Mouse (Mus musculus): Measurements from ENCODE around the gene Gm11555. TPM values are rescaled to one million over a fixed set of nuclear protein-coding genes. Genes with fewer than 3 reads are reported as not detected.

Gene Gm11555
- total and polyA plus RNA-seq, 3 experiments: not detected

GRCm38 (mm10) chr11:99634653-99635134 lies 15.3 kb downstream of the Gm11555 start, which contains the start of gene Krtap4-2:
TSS of gene Krtap4-2 (minus strand) at chr11:99635084.
- H3K27me3 ChIP-seq (ENCODE audit: control insufficient read depth in 1 of 2, insufficient read depth in 2 of 2, low read length in 2 of 2): no peaks in the 10 kb centered on the region

GRCm38 (mm10) chr11:99633293-99633692 lies 16.7 kb downstream of the Gm11555 start:
- Histone ChIP-seq H3K27me3 (ENCODE audit: control insufficient read depth in 1 of 2, insufficient read depth in 2 of 2, low read length in 2 of 2) (no peaks in the 10 kb centered on the region), H3K9me3 (replicated peaks; ENCODE audit: insufficient read depth, low read length) (no peaks in the 10 kb centered on the region), H3K4me3 (ENCODE audit: control insufficient read depth in 1 of 2, insufficient read depth in 1 of 2, low read depth in 2 of 2, low read length in 2 of 2) (no peak overlapping the region), H3K9ac (ENCODE audit: control insufficient read depth, low read depth, low read length, poor library complexity, severe bottlenecking) (no peak overlapping the region), H3K79me2 (ENCODE audit: control insufficient read depth, insufficient read depth, low read length, poor library complexity) (no peaks in the 10 kb centered on the region), H3K27ac (ENCODE audit: control insufficient read depth, low read depth, low read length) (no peak overlapping the region), H3K36me3 (ENCODE audit: control insufficient read depth in 1 of 2, insufficient read depth in 2 of 2, low read length in 2 of 2) (no peaks in the 10 kb centered on the region), H3K4me1 (ENCODE audit: control insufficient read depth in 1 of 2, insufficient read depth in 2 of 2, low read length in 2 of 2) (no peaks in the 10 kb centered on the region)
- no peak for DNase-seq (ENCODE audit: low read depth, low spot score)
- no peak for TF ChIP-seq USF2 (IDR thresholded peaks at IDR 0.05; ENCODE audit: borderline replicate concordance in 1 of 2, insufficient read depth in 1 of 2, low read depth in 1 of 2, low read length in 2 of 2)
- no peak for TF ChIP-seq MYC (IDR thresholded peaks at IDR 0.05; ENCODE audit: low read depth, low read length)
- no peak for TF ChIP-seq NRF1 (IDR thresholded peaks at IDR 0.05; ENCODE audit: insufficient read depth, low read depth, low read length, poor library complexity, severe bottlenecking)
- no peak for TF ChIP-seq TAL1 (IDR thresholded peaks at IDR 0.05; ENCODE audit: low read length)
- no peak for TF ChIP-seq POLR2A (IDR thresholded peaks at IDR 0.05; ENCODE audit: control insufficient read depth in 1 of 2, insufficient read depth in 1 of 2, low read depth in 1 of 2, low read length in 2 of 2, poor library complexity in 1 of 2)
- TF ChIP-seq RCOR1 (IDR thresholded peaks at IDR 0.05; ENCODE audit: low read depth, low read length): no peak
- no peak for TF ChIP-seq ZNF384 (IDR thresholded peaks at IDR 0.05; ENCODE audit: low read depth, low read length)
- TF ChIP-seq POLR2AphosphoS2 (IDR thresholded peaks at IDR 0.05; ENCODE audit: low read length): no peak
- TF ChIP-seq E2F4 (IDR thresholded peaks at IDR 0.05; ENCODE audit: borderline replicate concordance, low read depth, low read length): no peak
- TF ChIP-seq RAD21 (IDR thresholded peaks at IDR 0.05; ENCODE audit: low read depth, low read length): no peak
- TF ChIP-seq MAX (IDR thresholded peaks at IDR 0.05; ENCODE audit: low read length): no peak

More at GRCm38 (mm10) chr11:99634653-99635134, 15.3 kb downstream of the Gm11555 start, which contains the start of gene Krtap4-2:
- Histone ChIP-seq H3K36me3 (ENCODE audit: control insufficient read depth in 1 of 2, insufficient read depth in 2 of 2, low read length in 2 of 2) (no peaks in the 10 kb centered on the region), H3K9me3 (replicated peaks; ENCODE audit: insufficient read depth, low read length) (no peaks in the 10 kb centered on the region), H3K79me2 (ENCODE audit: control insufficient read depth, insufficient read depth, low read length, poor library complexity) (no peaks in the 10 kb centered on the region), H3K9ac (ENCODE audit: control insufficient read depth, low read depth, low read length, poor library complexity, severe bottlenecking) (no peak within 1 kb of the TSS), H3K4me3 (ENCODE audit: control insufficient read depth in 1 of 2, insufficient read depth in 1 of 2, low read depth in 2 of 2, low read length in 2 of 2) (no peak within 1 kb of the TSS), H3K4me1 (ENCODE audit: control insufficient read depth in 1 of 2, insufficient read depth in 2 of 2, low read length in 2 of 2) (no peaks in the 10 kb centered on the region), H3K27ac (ENCODE audit: control insufficient read depth, low read depth, low read length) (no peak within 1 kb of the TSS)
- TF ChIP-seq GABPA (IDR thresholded peaks at IDR 0.05; ENCODE audit: low read depth, low read length) (no peak), NELFE (IDR thresholded peaks at IDR 0.05; ENCODE audit: low read depth, low read length) (no peak), NRF1 (IDR thresholded peaks at IDR 0.05; ENCODE audit: insufficient read depth, low read depth, low read length, poor library complexity, severe bottlenecking) (no peak), CHD1 (IDR thresholded peaks at IDR 0.05; ENCODE audit: low read depth, low read length) (no peak), E2F4 (IDR thresholded peaks at IDR 0.05; ENCODE audit: borderline replicate concordance, low read depth, low read length) (no peak)
- no peak for DNase-seq (ENCODE audit: low read depth, low spot score)

GRCm38 (mm10) chr11:99630890-99631289 lies 19.1 kb downstream of the Gm11555 start:
- no peak overlapping the region for H3K4me3 ChIP-seq (ENCODE audit: control insufficient read depth in 1 of 2, insufficient read depth in 1 of 2, low read depth in 2 of 2, low read length in 2 of 2)
- H3K27ac ChIP-seq (ENCODE audit: control insufficient read depth, low read depth, low read length): no peak overlapping the region
- no peaks in the 10 kb centered on the region for H3K9me3 ChIP-seq (replicated peaks; ENCODE audit: insufficient read depth, low read length)
- DNase-seq (ENCODE audit: low read depth, low spot score): no peak
- H3K9ac ChIP-seq (ENCODE audit: control insufficient read depth, low read depth, low read length, poor library complexity, severe bottlenecking): no peak overlapping the region
- no peaks in the 10 kb centered on the region for H3K36me3 ChIP-seq (ENCODE audit: control insufficient read depth in 1 of 2, insufficient read depth in 2 of 2, low read length in 2 of 2)
- TF ChIP-seq RCOR1 (IDR thresholded peaks at IDR 0.05; ENCODE audit: low read depth, low read length) (no peak), MXI1 (IDR thresholded peaks at IDR 0.05; ENCODE audit: low read depth, low read length) (no peak), JUND (IDR thresholded peaks at IDR 0.05; ENCODE audit: low read depth, low read length) (no peak), GABPA (IDR thresholded peaks at IDR 0.05; ENCODE audit: low read depth, low read length) (no peak), CTCF (IDR thresholded peaks at IDR 0.05 in 2 of 3, conservative IDR thresholded peaks at IDR 0.05 in 1 of 3; ENCODE audit: control insufficient read depth in 1 of 3, insufficient read depth in 1 of 3, low read depth in 2 of 3, low read length in 3 of 3, poor library complexity in 1 of 3, severe bottlenecking in 1 of 3) (no peak), BHLHE40 (IDR thresholded peaks at IDR 0.05; ENCODE audit: borderline replicate concordance, low read depth, low read length) (no peak), SIN3A (IDR thresholded peaks at IDR 0.05; ENCODE audit: low read length) (no peak), MEF2A (IDR thresholded peaks at IDR 0.05; ENCODE audit: extremely low read depth, insufficient replicate concordance, low read depth, low read length, poor library complexity, severe bottlenecking) (no peak), TBP (IDR thresholded peaks at IDR 0.05; ENCODE audit: low read depth, low read length) (no peak), MYC (IDR thresholded peaks at IDR 0.05; ENCODE audit: low read depth, low read length) (no peak), MYB (IDR thresholded peaks at IDR 0.05; ENCODE audit: low read depth, low read length) (no peak), TAL1 (IDR thresholded peaks at IDR 0.05; ENCODE audit: low read length) (no peak), RAD21 (IDR thresholded peaks at IDR 0.05; ENCODE audit: low read depth, low read length) (no peak), MAZ (IDR thresholded peaks at IDR 0.05; ENCODE audit: low read depth, low read length) (no peak), ETS1 (IDR thresholded peaks at IDR 0.05; ENCODE audit: low read depth, low read length) (no peak), POLR2A (IDR thresholded peaks at IDR 0.05; ENCODE audit: control insufficient read depth in 1 of 2, insufficient read depth in 1 of 2, low read depth in 1 of 2, low read length in 2 of 2, poor library complexity in 1 of 2) (no peak)
- no peaks in the 10 kb centered on the region for H3K27me3 ChIP-seq (ENCODE audit: control insufficient read depth in 1 of 2, insufficient read depth in 2 of 2, low read length in 2 of 2)
- no peaks in the 10 kb centered on the region for H3K79me2 ChIP-seq (ENCODE audit: control insufficient read depth, insufficient read depth, low read length, poor library complexity)
- no peaks in the 10 kb centered on the region for H3K4me1 ChIP-seq (ENCODE audit: control insufficient read depth in 1 of 2, insufficient read depth in 2 of 2, low read length in 2 of 2)

Measured in MEL (cell line).